Mouse (Mus musculus) liver, adult 2 months (tissue): Measurements from ENCODE around the gene BC034090.

ENCODE experiments used
- CTCF ChIP-seq: fragments of 200-500 bp; IDR thresholded peaks from 2 replicates; pipeline ENCODE4 v1.5.1; 2011; ENCODE audit warnings: low read depth, low read length, control low read depth
- POLR2A ChIP-seq: fragments of 200-500 bp; IDR thresholded peaks from 2 replicates; pipeline ENCODE4 v1.6.1; 2011; ENCODE audit warnings: low read length, control low read depth; ENCODE audit not compliant: insufficient read depth; ENCODE audit errors: extremely low read depth

GRCm38 (mm10) chr1:155191219-155191618 lies 53.0 kb downstream of the BC034090 start:
- TF ChIP-seq CTCF, result no peak
- TF ChIP-seq POLR2A, result no peak
